Mouse (Mus musculus) kidney, embryonic 16.5 days (tissue): ENCODE measurements around the gene Paqr9. TPM values are rescaled to one million over a fixed set of nuclear protein-coding genes. Genes with fewer than 3 reads are reported as not detected.

ENCODE experiments used
- ATAC-seq: fragments of 200-750 bp; cut with Nextera tagmentation; 2 replicates; pipeline ENCODE4 v1.8.0; 2017; ENCODE audit warnings: moderate TSS enrichment; ENCODE audit not compliant: low FRiP score, low TSS enrichment
- H3K27ac ChIP-seq: fragments of 300-500 bp; sonication (generic); 2 replicates; pipeline ENCODE4 v1.5.1; 2014; ENCODE audit warnings: low read length
- H3K27me3 ChIP-seq: fragments of 300-500 bp; sonication (generic); 2 replicates; pipeline ENCODE4 v1.6.1; 2014; ENCODE audit warnings: low read length, control low read depth, mixed read lengths; ENCODE audit not compliant: insufficient read depth
- H3K36me3 ChIP-seq: fragments of 300-500 bp; sonication (generic); 2 replicates; pipeline ENCODE4 v1.6.1; 2014; ENCODE audit warnings: low read length, control low read depth, mixed read lengths; ENCODE audit not compliant: insufficient read depth
- H3K4me1 ChIP-seq: fragments of 300-500 bp; sonication (generic); 2 replicates; pipeline ENCODE4 v1.6.1; 2014; ENCODE audit warnings: low read length, control low read depth, mixed read lengths; ENCODE audit not compliant: insufficient read depth
- H3K4me2 ChIP-seq: fragments of 300-500 bp; sonication (generic); replicated peaks from 2 replicates; pipeline ENCODE4 v1.6.1; 2014; ENCODE audit warnings: low read depth, low read length
- H3K4me3 ChIP-seq: fragments of 300-500 bp; sonication (generic); 2 replicates; pipeline ENCODE4 v1.5.1; 2014; ENCODE audit warnings: mild to moderate bottlenecking, low read length
- H3K9ac ChIP-seq: fragments of 300-500 bp; sonication (generic); replicated peaks from 2 replicates; pipeline ENCODE4 v1.6.1; 2014; ENCODE audit warnings: low read length
- H3K9me3 ChIP-seq: fragments of 300-500 bp; sonication (generic); 2 replicates; pipeline ENCODE4 v1.6.1; 2016; ENCODE audit warnings: low read length, control low read depth
- WGBS: fragments of 180-500 bp; shearing (Covaris S2); extraction: QIAGEN DNeasy Blood & Tissue Kit; methylation state at CpG from one replicate; pipeline ENCODE4 v1.1.7; 2014; 5-methylcytosine and 5-hydroxymethylcytosine counted together
- polyA plus RNA-seq: library from polyadenylated mRNA; unstranded; fragments of >200 nt; fragmentation: Nextera tagmentation; extraction: Ambion mirVana; gene quantifications from 2 replicates; pipeline ENCODE4 v1.2.1, GENCODE M21; 2015

Paqr9 gene
- polyA plus RNA-seq, 1 experiment from 2014 or later, result 1.00 TPM

DNA sequence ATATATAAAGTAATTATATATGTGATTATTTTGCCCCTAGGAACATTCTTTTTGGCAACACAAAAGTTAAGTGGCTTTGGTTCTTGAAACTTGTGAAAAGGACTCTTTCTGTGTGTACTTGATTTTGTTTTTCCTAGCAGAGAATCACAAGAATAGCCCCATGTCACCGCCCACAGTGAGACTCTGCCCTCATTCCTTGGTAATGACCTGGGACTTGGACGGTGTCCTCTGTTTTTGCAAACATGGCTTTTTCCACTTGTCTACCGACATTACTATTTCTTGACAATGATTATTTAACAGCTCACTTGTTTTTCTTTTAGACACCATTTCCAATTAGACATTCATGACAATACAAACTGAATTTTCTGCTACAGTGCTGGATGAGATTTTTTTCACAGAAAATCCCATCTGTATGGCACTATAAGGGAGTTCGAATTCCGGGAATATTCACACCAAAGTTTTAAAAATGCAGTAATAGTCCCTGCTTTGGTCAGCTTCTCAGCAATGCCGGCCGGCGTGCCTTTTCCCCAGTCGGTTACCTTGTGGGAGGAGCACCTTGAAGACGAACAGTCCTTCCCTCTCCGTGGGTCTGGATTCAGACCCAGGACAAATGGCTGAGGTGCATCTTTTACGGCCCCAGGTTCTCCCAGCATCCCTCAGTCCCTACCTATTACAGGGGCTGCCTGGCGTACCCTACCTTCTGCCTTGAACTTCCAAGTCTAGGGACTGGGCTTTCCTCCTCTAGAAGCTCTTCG is 55.6 kb downstream of the Paqr9 start:
- H3K9ac ChIP-seq, result no peak overlapping the region
- no peak overlapping the region for H3K27ac ChIP-seq
- no peaks in the 10 kb centered on the region for H3K9me3 ChIP-seq
- no peaks in the 10 kb centered on the region for H3K36me3 ChIP-seq
- H3K4me1 ChIP-seq, result 0 out of 2 replicates have a peak, but pooled peaks cover 3% of the 10 kb centered on the region
- 61% methylated on average over 14 of the region's 14 CpGs for WGBS
- no peak for ATAC-seq
- H3K4me3 ChIP-seq, result no peak overlapping the region
- no peak overlapping the region for H3K4me2 ChIP-seq
- H3K27me3 ChIP-seq, result no peaks in the 10 kb centered on the region

DNA sequence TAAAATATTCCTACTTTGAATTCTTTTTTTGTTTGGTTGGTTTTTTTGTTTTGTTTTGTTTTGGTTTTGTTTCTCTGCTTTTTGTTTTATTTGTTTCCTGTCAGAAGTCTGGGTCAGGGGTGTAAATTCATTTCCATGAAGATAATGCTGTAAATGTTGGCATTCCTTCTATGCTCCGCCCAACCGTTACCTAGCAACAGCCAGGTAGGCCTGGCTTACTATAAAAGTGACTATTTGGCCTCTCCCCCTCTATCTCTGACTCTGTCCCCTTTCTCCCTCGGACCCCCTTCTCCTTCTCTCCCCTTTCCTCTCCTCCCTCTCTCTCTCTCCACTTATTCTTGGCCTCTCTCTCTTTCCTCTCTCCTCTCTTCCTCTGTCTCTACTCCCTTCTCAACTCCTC is 56.5 kb downstream of the Paqr9 start:
- Histone ChIP-seq H3K4me3 (no peak overlapping the region), H3K4me1 (0 out of 2 replicates have a peak, but pooled peaks cover 3% of the 10 kb centered on the region), H3K9me3 (no peaks in the 10 kb centered on the region), H3K4me2 (no peak overlapping the region), H3K9ac (no peak overlapping the region), H3K36me3 (no peaks in the 10 kb centered on the region), H3K27me3 (no peaks in the 10 kb centered on the region), H3K27ac (no peak overlapping the region)
- ATAC-seq, result no peak
- WGBS, result 76% methylated on average over 3 of the region's 3 CpGs

Other genes with a start within 250 kb of the Paqr9 start
- gene Chst2, start 152.9 kb upstream of the Paqr9 start, polyA plus RNA-seq, result 6.6 and 7.2 TPM in 2 replicates
- gene U2surp, start 47.7 kb upstream of the Paqr9 start, polyA plus RNA-seq, result 100 and 134 TPM in 2 replicates
- gene Pcolce2, start 77.9 kb downstream of the Paqr9 start, polyA plus RNA-seq, result 1.00 and 1.3 TPM in 2 replicates
- gene Trpc1, start 190.7 kb downstream of the Paqr9 start, polyA plus RNA-seq, result 3.3 and 4.3 TPM in 2 replicates